Mouse (Mus musculus) cerebellum, adult 2 months (tissue): ENCODE measurements around the gene Abhd6. TPM values are rescaled to one million over a fixed set of nuclear protein-coding genes. Genes with fewer than 3 reads are reported as not detected.

Experiments
- DNase-seq, 2 experiments: peaks; one replicate each; pipeline ENCODE4 v3.0.0; 2021
- H3K27ac ChIP-seq: fragments of 200-500 bp; 2 replicates; pipeline ENCODE4 v1.5.1; 2012; ENCODE audit warnings: low read length, control low read depth, inconsistent platforms; ENCODE audit not compliant: insufficient read depth
- H3K27me3 ChIP-seq: fragments of 200-500 bp; 2 replicates; pipeline ENCODE4 v1.6.1; 2012; ENCODE audit warnings: inconsistent platforms, mild to moderate bottlenecking, low read length, moderate library complexity; ENCODE audit not compliant: control insufficient read depth, insufficient read depth
- H3K4me1 ChIP-seq: fragments of 200-500 bp; 2 replicates; pipeline ENCODE4 v1.6.1; 2011; ENCODE audit warnings: low read length; ENCODE audit not compliant: control insufficient read depth, insufficient read depth
- H3K4me3 ChIP-seq: fragments of 200-500 bp; replicated peaks from 2 replicates; pipeline ENCODE3; 2011; ENCODE audit warnings: mild to moderate bottlenecking, low read depth, low read length, control low read depth; ENCODE audit not compliant: insufficient read depth
- CTCF ChIP-seq: fragments of 200-500 bp; IDR thresholded peaks from 2 replicates; pipeline ENCODE4 v1.5.1; 2011; ENCODE audit warnings: low read depth, mild to moderate bottlenecking, control low read depth, low read length, moderate library complexity, borderline replicate concordance; ENCODE audit not compliant: insufficient read depth
- POLR2A ChIP-seq: fragments of 200-500 bp; IDR thresholded peaks from 2 replicates; pipeline ENCODE4 v1.6.1; 2011; ENCODE audit warnings: low read length, control low read depth, borderline replicate concordance; ENCODE audit not compliant: insufficient read depth
- WGBS: fragments of 180-500 bp; shearing (Covaris S2); methylation state at CpG from one replicate; pipeline ENCODE4 v1.1.7; 2018; 5-methylcytosine and 5-hydroxymethylcytosine counted together
- polyA plus RNA-seq: library from polyadenylated mRNA; depleted of rRNA; stranded (reverse); fragments of >200 nt; gene quantifications from 2 replicates; pipeline ENCODE4 v1.2.3, GENCODE M21; 2012

Abhd6 gene
- polyA plus RNA-seq, 1 experiment, result 59.1 TPM

GRCm38 (mm10) chr14:8059938-8060337, 57.2 kb downstream of the Abhd6 start:
- WGBS, result 95% methylated on average over 7 of the region's 7 CpGs
- H3K27me3 ChIP-seq, result no peaks in the 10 kb centered on the region
- no peak for DNase-seq

GRCm38 (mm10) chr14:8062076-8062475, 59.4 kb downstream of the Abhd6 start:
- Histone ChIP-seq H3K27ac (no peak overlapping the region), H3K4me3 (no peak overlapping the region), H3K4me1 (no peaks in the 10 kb centered on the region), H3K27me3 (no peaks in the 10 kb centered on the region)
- no peak for DNase-seq
- 30% methylated on average over 3 of the region's 3 CpGs for WGBS
- no peak for TF ChIP-seq POLR2A
- TF ChIP-seq CTCF, result no peak

More at GRCm38 (mm10) chr14:8059938-8060337, 57.2 kb downstream of the Abhd6 start:
- Histone ChIP-seq H3K27ac (no peak overlapping the region), H3K4me3 (no peak overlapping the region), H3K4me1 (no peaks in the 10 kb centered on the region)
- TF ChIP-seq POLR2A (no peak), CTCF (no peak)

- Histone ChIP-seq H3K4me1 (no peaks in the 10 kb centered on the region), H3K4me3 (no peak overlapping the region), H3K27ac (no peak overlapping the region), H3K27me3 (no peaks in the 10 kb centered on the region)
- 35% methylated on average over 3 of the region's 3 CpGs for WGBS
- TF ChIP-seq POLR2A (no peak), CTCF (no peak)
- peak in 1 of 2 experiments; percentile 22 for DNase-seq
Observed at GRCm38 (mm10) chr14:8062537-8063301, 60.0 kb downstream of the Abhd6 start.

GRCm38 (mm10) chr14:8063835-8064785, 61.4 kb downstream of the Abhd6 start:
- Histone ChIP-seq H3K27me3 (no peaks in the 10 kb centered on the region), H3K27ac (no peak overlapping the region), H3K4me3 (no peak overlapping the region), H3K4me1 (no peaks in the 10 kb centered on the region)
- 57% methylated on average over 8 of the region's 8 CpGs for whole genome bisulfite sequencing
- TF ChIP-seq CTCF, result no peak
- TF ChIP-seq POLR2A, result no peak
- peak in 1 of 2 experiments; percentile 40 for DNase-seq

- no peaks in the 10 kb centered on the region for H3K27me3 ChIP-seq
- H3K4me3 ChIP-seq, result peak within 1 kb of the TSS; percentile 94
- peak; percentile 93 to 97 for DNase-seq
- TF ChIP-seq CTCF (peak; percentile 97), POLR2A (peak; percentile 82; the same call in 1 of the 2 replicates)
- no peaks in the 10 kb centered on the region for H3K4me1 ChIP-seq
- under 1% methylated on average over 47 of the region's 47 CpGs for WGBS
- H3K27ac ChIP-seq, result peak within 1 kb of the TSS; percentile 97
Observed at GRCm38 (mm10) chr14:8080165-8080679, 77.5 kb downstream of the Abhd6 start, which contains the start of gene Rpp14. Gene Rpp14, plus strand, starts transcription at chr14:8080367.

- 2% methylated on average over 11 of the region's 11 CpGs for whole genome bisulfite sequencing
Observed at GRCm38 (mm10) chr14:8080718-8081117, 78.0 kb downstream of the Abhd6 start.

GRCm38 (mm10) chr14:8082949-8083348, 80.2 kb downstream of the Abhd6 start:
- no peak for TF ChIP-seq CTCF
- no peaks in the 10 kb centered on the region for H3K4me1 ChIP-seq
- H3K4me3 ChIP-seq, result no peak overlapping the region
- no peak overlapping the region for H3K27ac ChIP-seq
- H3K27me3 ChIP-seq, result no peaks in the 10 kb centered on the region
- no peak for DNase-seq
- 86% methylated on average over 1 of the region's 1 CpGs for WGBS

More at GRCm38 (mm10) chr14:8080718-8081117, 78.0 kb downstream of the Abhd6 start:
- DNase-seq, result no peak
- Histone ChIP-seq H3K27me3 (no peaks in the 10 kb centered on the region), H3K27ac (peak overlapping the region; percentile 97), H3K4me3 (peak overlapping the region; percentile 94), H3K4me1 (no peaks in the 10 kb centered on the region)
- TF ChIP-seq CTCF (no peak), POLR2A (no peak)
